Mouse (Mus musculus) liver, adult 2 months (tissue): ENCODE measurements around the gene Ssna1. TPM values are rescaled to one million over a fixed set of nuclear protein-coding genes. Genes with fewer than 3 reads are reported as not detected.

Experiments
- DNase-seq: peaks from one replicate; pipeline ENCODE4 v3.0.0-alpha.2; 2011; ENCODE audit warnings: low read depth, low spot score; ENCODE audit errors: extremely low read depth
- H3K27ac ChIP-seq: fragments of 200-500 bp; replicated peaks from 2 replicates; pipeline ENCODE4 v1.5.1; 2012; ENCODE audit warnings: low read depth, mild to moderate bottlenecking, control low read depth, inconsistent platforms, low read length; ENCODE audit not compliant: insufficient read depth
- H3K27me3 ChIP-seq: fragments of 200-500 bp; 2 replicates; pipeline ENCODE4 v1.6.1; 2012; ENCODE audit warnings: mild to moderate bottlenecking, moderate library complexity, low read length, inconsistent platforms; ENCODE audit not compliant: control insufficient read depth, insufficient read depth
- H3K36me3 ChIP-seq: fragments of 200-500 bp; 2 replicates; pipeline ENCODE4 v1.6.1; 2012; ENCODE audit warnings: low read length, inconsistent platforms; ENCODE audit not compliant: control insufficient read depth, insufficient read depth
- H3K4me1 ChIP-seq: fragments of 200-500 bp; 2 replicates; pipeline ENCODE4 v1.6.1; 2011; ENCODE audit warnings: low read length; ENCODE audit not compliant: control insufficient read depth, insufficient read depth
- H3K4me3 ChIP-seq: fragments of 200-500 bp; 2 replicates; pipeline ENCODE4 v1.5.1; 2011; ENCODE audit warnings: low read depth, mild to moderate bottlenecking, control low read depth, low read length, moderate library complexity; ENCODE audit not compliant: insufficient read depth
- H3K79me2 ChIP-seq: fragments of 200-500 bp; 2 replicates; pipeline ENCODE4 v1.6.1; 2012; ENCODE audit warnings: inconsistent platforms, mild to moderate bottlenecking, low read length, moderate library complexity; ENCODE audit not compliant: control insufficient read depth, insufficient read depth
- H3K9ac ChIP-seq: fragments of 200-500 bp; 2 replicates; pipeline ENCODE4 v1.6.1; 2012; ENCODE audit warnings: low read depth, mild to moderate bottlenecking, control low read depth, inconsistent platforms, low read length
- CTCF ChIP-seq: fragments of 200-500 bp; IDR thresholded peaks from 2 replicates; pipeline ENCODE4 v1.5.1; 2011; ENCODE audit warnings: low read depth, low read length, control low read depth
- POLR2A ChIP-seq: fragments of 200-500 bp; IDR thresholded peaks from 2 replicates; pipeline ENCODE4 v1.6.1; 2011; ENCODE audit warnings: low read length, control low read depth; ENCODE audit not compliant: insufficient read depth; ENCODE audit errors: extremely low read depth
- WGBS: fragments of 180-500 bp; shearing (Covaris S2); methylation state at CpG from one replicate; pipeline ENCODE4 v1.1.7; 2018; 5-methylcytosine and 5-hydroxymethylcytosine counted together
- polyA plus RNA-seq: library from polyadenylated mRNA; depleted of rRNA; stranded (reverse); fragments of >200 nt; gene quantifications from 2 replicates; pipeline ENCODE4 v1.2.3, GENCODE M21; 2012
- total RNA-seq: library from RNA; depleted of rRNA; stranded (reverse); fragments of >200 nt; gene quantifications from 2 replicates; pipeline ENCODE4 v1.2.3, GENCODE M21; 2014

The Ssna1 gene
- total and polyA plus RNA-seq, 2 experiments: 17.6 to 25.5 TPM

DNA sequence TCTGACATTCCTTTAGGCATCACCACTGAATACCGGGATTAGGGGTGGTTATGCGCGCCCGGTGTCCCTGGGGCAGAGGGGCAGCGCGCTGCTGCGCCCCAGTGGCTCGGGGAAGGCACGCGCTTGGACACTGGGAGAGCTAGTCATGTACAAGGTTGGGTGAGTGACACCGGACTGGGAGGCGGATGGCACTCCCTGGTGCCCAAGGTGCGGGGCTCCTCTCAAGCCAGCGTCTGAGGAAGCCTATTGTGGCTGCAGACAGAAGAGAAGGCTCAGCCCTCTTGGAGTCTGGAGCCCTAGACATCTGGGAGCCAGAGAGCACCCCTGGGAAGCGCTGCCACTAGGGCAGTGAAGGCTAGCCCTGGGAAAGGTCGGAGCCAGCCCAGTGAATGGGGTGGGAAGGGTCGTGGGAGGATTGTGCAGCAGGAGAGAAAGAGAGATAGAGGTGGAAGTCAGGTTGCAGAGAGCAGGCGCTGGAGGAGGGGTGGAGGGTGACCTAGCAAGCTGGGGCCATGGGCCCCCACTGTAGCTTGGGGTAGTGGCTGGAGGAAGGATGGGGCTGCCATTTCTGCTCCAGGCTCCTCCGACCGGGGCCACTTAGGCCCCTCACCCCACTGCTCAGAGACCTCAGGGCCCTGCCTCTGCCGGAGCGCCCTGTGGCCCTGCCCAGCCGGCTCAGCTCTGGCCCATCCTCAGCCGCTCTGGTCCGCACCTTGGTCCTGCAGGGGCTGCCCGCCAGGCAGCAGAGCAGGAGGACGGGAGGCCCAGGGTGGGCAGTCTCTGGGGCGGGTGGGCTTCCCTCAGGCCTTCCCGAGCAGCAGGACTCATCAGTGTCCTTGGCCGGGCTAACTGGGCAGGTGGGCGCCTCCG lies 19.2 kb upstream of the Ssna1 start:
- no peak for DNase-seq
- TF ChIP-seq POLR2A: no peak
- TF ChIP-seq CTCF: no peak
- H3K27me3 ChIP-seq: peaks cover 9% of the 10 kb centered on the region; the same call in 1 of the 2 replicates
- H3K36me3 ChIP-seq: no peaks in the 10 kb centered on the region
- peaks cover 3% of the 10 kb centered on the region; the same call in 1 of the 2 replicates for H3K4me1 ChIP-seq
- H3K79me2 ChIP-seq: no peaks in the 10 kb centered on the region
- no peak overlapping the region for H3K9ac ChIP-seq
- no peak overlapping the region for H3K27ac ChIP-seq
- H3K4me3 ChIP-seq: no peak overlapping the region; the same call in 1 of the 2 replicates
- 13% methylated on average over 32 of the region's 32 CpGs for WGBS

DNA sequence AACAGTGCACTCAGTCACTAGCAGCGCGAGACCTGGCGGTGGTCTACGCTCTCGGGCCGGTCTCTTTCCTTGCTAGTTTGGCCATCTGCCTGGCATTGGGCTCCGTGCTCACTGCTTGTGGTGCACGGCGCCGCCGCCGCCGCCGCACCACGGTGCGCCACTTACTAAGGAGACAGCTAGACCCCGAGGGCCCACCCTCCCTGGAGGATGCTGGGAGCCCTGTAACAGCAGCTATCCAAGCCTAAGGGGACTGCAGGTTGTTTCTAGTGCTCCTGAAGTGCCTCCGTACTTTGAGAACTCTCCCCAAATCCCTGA lies 18.5 kb upstream of the Ssna1 start:
- Histone ChIP-seq H3K9ac (no peak overlapping the region), H3K27ac (no peak overlapping the region), H3K4me3 (no peak overlapping the region), H3K36me3 (no peaks in the 10 kb centered on the region), H3K79me2 (no peaks in the 10 kb centered on the region), H3K27me3 (peaks cover 9% of the 10 kb centered on the region; the same call in 1 of the 2 replicates), H3K4me1 (peaks cover 3% of the 10 kb centered on the region; the same call in 1 of the 2 replicates)
- DNase-seq: no peak
- 2% methylated on average over 18 of the region's 18 CpGs for WGBS
- no peak for TF ChIP-seq POLR2A
- no peak for TF ChIP-seq CTCF

GRCm38 (mm10) chr2:25290101-25290815 lies 18.0 kb upstream of the Ssna1 start:
- H3K27me3 ChIP-seq: peaks cover 9% of the 10 kb centered on the region; the same call in 1 of the 2 replicates
- no peaks in the 10 kb centered on the region for H3K79me2 ChIP-seq
- H3K9ac ChIP-seq: no peak overlapping the region
- 2% methylated on average over 54 of the region's 54 CpGs for WGBS
- H3K36me3 ChIP-seq: no peaks in the 10 kb centered on the region; the same call in 1 of the 2 replicates
- DNase-seq: peak; percentile 23
- TF ChIP-seq CTCF: no peak
- TF ChIP-seq POLR2A: no peak
- peak overlapping the region; percentile 39; the same call in 1 of the 2 replicates for H3K4me3 ChIP-seq
- no peak overlapping the region for H3K27ac ChIP-seq
- H3K4me1 ChIP-seq: peaks cover 3% of the 10 kb centered on the region; the same call in 1 of the 2 replicates

- Histone ChIP-seq H3K79me2 (no peaks in the 10 kb centered on the region), H3K36me3 (no peaks in the 10 kb centered on the region; the same call in 1 of the 2 replicates), H3K4me1 (peaks cover 3% of the 10 kb centered on the region; the same call in 1 of the 2 replicates), H3K27me3 (peaks cover 9% of the 10 kb centered on the region; the same call in 1 of the 2 replicates), H3K4me3 (peak within 1 kb of the TSS; percentile 39; the same call in 1 of the 2 replicates), H3K27ac (no peak within 1 kb of the TSS), H3K9ac (no peak within 1 kb of the TSS)
- peak; percentile 21 for DNase-seq
- TF ChIP-seq POLR2A (no peak), CTCF (no peak)
- WGBS: 5% methylated on average over 11 of the region's 11 CpGs
Measured at GRCm38 (mm10) chr2:25289651-25290050, 17.4 kb upstream of the Ssna1 start, which contains the start of gene Lrrc26. TSS of gene Lrrc26 (plus strand) at chr2:25289915.

DNA sequence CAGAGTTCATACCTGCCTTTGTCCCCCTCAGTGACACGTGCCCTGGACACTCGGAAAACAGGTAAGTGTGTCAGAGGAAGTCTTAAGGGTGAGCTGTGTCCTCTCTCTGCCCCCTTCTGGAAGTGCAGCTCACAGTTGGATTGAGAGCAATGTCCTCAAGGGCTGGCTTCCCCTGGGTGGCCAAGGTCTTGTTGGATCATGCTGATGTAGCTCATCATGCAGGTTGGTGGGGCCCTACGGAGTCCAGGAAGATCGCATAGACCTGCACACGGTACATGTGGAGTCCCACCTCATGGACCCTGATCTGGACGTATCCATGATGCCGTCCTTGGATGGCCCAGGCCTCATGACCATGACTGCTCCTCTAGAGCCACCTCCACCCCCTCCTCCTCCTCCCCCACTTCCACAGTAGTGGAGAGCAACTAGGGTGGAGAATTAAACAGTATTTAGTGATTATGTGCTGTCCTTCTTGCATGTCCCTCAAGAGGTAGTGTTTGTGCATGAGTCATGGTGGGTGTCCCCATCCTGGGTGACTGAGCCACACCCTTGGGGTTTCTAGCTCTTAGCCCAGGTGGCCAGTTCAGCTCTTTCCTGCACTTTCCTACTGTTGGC lies 16.6 kb upstream of the Ssna1 start:
- peaks cover 2% of the 10 kb centered on the region; the same call in 1 of the 2 replicates for H3K36me3 ChIP-seq
- no peaks in the 10 kb centered on the region for H3K79me2 ChIP-seq
- H3K9ac ChIP-seq: no peak overlapping the region
- H3K4me1 ChIP-seq: peaks cover 3% of the 10 kb centered on the region; the same call in 1 of the 2 replicates
- H3K4me3 ChIP-seq: no peak overlapping the region
- no peak overlapping the region for H3K27ac ChIP-seq
- peaks cover 9% of the 10 kb centered on the region; the same call in 1 of the 2 replicates for H3K27me3 ChIP-seq
- TF ChIP-seq CTCF (no peak), POLR2A (no peak)
- 90% methylated on average over 7 of the region's 7 CpGs for WGBS
- no peak for DNase-seq
